Mouse (Mus musculus) myocyte (in vitro differentiated cells): ENCODE data around the gene Sf3b1.

ENCODE experiments used
- POLR2A ChIP-seq: IDR thresholded peaks from one replicate; pipeline ENCODE4 v1.6.1; 2011; ENCODE audit warnings: low read depth, mild to moderate bottlenecking, control low read depth, moderate library complexity; ENCODE audit not compliant: insufficient read length
- USF1 ChIP-seq: IDR thresholded peaks from one replicate; pipeline ENCODE4 v1.6.1; 2011; ENCODE audit warnings: low read depth, mild to moderate bottlenecking, control low read depth, moderate library complexity

- TF ChIP-seq USF1 (no peak), POLR2A (no peak)
Observed at GRCm38 (mm10) chr1:55027966-55028365, 685 bp upstream of the Sf3b1 start.
